Mouse (Mus musculus): ENCODE results near the gene Psmc2. TPM values are rescaled to one million over a fixed set of nuclear protein-coding genes. Genes with fewer than 3 reads are reported as not detected.
A peak's percentile ranks its signal among the peaks of the same experiment; 100 is the strongest.

Gene Psmc2
- polyA plus RNA-seq, 1 experiment from 2014 or later: 166 TPM

- peaks cover 55% of the 10 kb centered on the region for H3K36me3 ChIP-seq
- no peak overlapping the region for H3K27ac ChIP-seq (replicated peaks)
- H3K9me3 ChIP-seq (replicated peaks): no peaks in the 10 kb centered on the region
- H3K4me2 ChIP-seq (replicated peaks): no peak overlapping the region
- no peak overlapping the region for H3K9ac ChIP-seq
- no peak overlapping the region for H3K4me3 ChIP-seq (replicated peaks)
- no peaks in the 10 kb centered on the region for H3K4me1 ChIP-seq
- 92% methylated on average over 6 of the region's 6 CpGs for WGBS
- H3K27me3 ChIP-seq: no peaks in the 10 kb centered on the region
- ATAC-seq (ENCODE audit: insufficient number of reproducible peaks, low FRiP score, low TSS enrichment, low read depth): no peak
Measured at GRCm38 (mm10) chr5:21776491-21776890, 8.6 kb upstream of the Psmc2 start.

- WGBS: under 1% methylated on average over 51 of the region's 51 CpGs
- peak overlapping the region; percentile 94 for H3K4me3 ChIP-seq (replicated peaks)
- H3K27ac ChIP-seq (replicated peaks): no peak overlapping the region
- peaks cover 37% of the 10 kb centered on the region for H3K36me3 ChIP-seq
- no peaks in the 10 kb centered on the region for H3K27me3 ChIP-seq
- H3K4me2 ChIP-seq (replicated peaks): peak overlapping the region; percentile 87
- peaks cover 17% of the 10 kb centered on the region for H3K4me1 ChIP-seq
- peak overlapping the region; percentile 75 for H3K9ac ChIP-seq
- peak; percentile 71 for ATAC-seq (ENCODE audit: insufficient number of reproducible peaks, low FRiP score, low TSS enrichment, low read depth)
- H3K9me3 ChIP-seq (replicated peaks): no peaks in the 10 kb centered on the region
Measured at GRCm38 (mm10) chr5:21784161-21785052, 676 bp upstream of the Psmc2 start.

GRCm38 (mm10) chr5:21785776-21786175 lies 693 bp downstream of the Psmc2 start:
- Histone ChIP-seq H3K27me3 (no peaks in the 10 kb centered on the region), H3K27ac (replicated peaks) (no peak overlapping the region), H3K9ac (no peak overlapping the region), H3K4me2 (replicated peaks) (no peak overlapping the region), H3K4me3 (replicated peaks) (no peak overlapping the region), H3K9me3 (replicated peaks) (no peaks in the 10 kb centered on the region), H3K36me3 (peaks cover 23% of the 10 kb centered on the region), H3K4me1 (peaks cover 19% of the 10 kb centered on the region)
- WGBS: 81% methylated on average over 7 of the region's 7 CpGs
- no peak for ATAC-seq (ENCODE audit: insufficient number of reproducible peaks, low FRiP score, low TSS enrichment, low read depth)

DNA sequence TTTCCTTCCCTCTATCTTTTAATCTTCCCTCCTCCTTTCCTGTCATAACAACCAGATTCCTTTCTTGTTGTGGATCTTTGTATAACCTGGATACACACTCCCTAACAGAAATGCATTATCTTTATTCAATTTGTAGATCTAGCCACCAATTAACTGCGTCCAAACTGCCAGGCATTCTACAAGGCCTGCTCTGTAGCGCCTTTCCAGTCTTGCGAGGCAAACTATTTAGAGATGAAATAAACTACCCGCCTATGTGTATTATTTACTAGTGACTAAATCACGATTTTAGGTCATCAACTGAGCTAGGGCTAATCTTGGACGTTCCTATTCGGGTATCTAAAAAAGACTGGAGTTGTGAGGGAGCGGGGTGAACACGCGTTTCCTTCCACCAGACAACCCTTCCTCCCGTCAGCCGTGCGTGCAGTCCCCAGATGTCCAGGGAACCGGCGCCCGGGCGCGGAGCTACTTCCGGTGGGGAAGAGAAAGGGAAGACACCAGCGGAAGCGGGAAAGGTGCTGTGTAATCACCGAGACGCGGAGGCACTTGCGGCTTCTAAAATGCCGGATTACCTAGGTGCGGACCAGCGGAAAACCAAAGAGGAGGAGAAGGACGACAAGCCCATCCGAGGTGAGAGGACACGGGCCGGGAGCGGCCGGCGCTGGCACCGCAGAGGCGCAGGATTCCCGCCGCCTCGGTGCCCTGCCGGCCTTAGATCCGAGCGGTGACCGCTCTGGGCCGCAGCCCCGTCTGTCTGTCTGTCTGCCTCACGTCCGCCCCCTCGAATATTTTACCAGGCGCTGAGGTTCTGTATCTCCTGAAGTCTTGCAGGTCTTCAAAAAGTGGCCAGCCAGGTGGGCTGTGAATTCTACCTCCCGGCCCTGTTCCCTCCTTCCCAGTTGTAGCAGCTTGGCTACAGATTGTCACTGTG lies 1.4 kb downstream of the Psmc2 start:
- ATAC-seq (ENCODE audit: insufficient number of reproducible peaks, low FRiP score, low TSS enrichment, low read depth): peak; percentile 64; the same call in 1 of the 2 replicates
- H3K4me3 ChIP-seq (replicated peaks): peak overlapping the region; percentile 78
- peak overlapping the region; percentile 65 for H3K4me2 ChIP-seq (replicated peaks)
- H3K4me1 ChIP-seq: peaks cover 19% of the 10 kb centered on the region
- WGBS: 1% methylated on average over 51 of the region's 51 CpGs
- H3K9ac ChIP-seq: peak overlapping the region; percentile 80
- H3K9me3 ChIP-seq (replicated peaks): no peaks in the 10 kb centered on the region
- H3K27me3 ChIP-seq: no peaks in the 10 kb centered on the region
- H3K27ac ChIP-seq (replicated peaks): peak overlapping the region; percentile 89
- peaks cover 20% of the 10 kb centered on the region for H3K36me3 ChIP-seq

- Histone ChIP-seq H3K27me3 (no peaks in the 10 kb centered on the region), H3K27ac (replicated peaks) (peak overlapping the region; percentile 89; the same call in 1 of the 2 replicates), H3K9ac (peak overlapping the region; percentile 80), H3K36me3 (peaks cover 18% of the 10 kb centered on the region), H3K9me3 (replicated peaks) (no peaks in the 10 kb centered on the region), H3K4me2 (replicated peaks) (peak overlapping the region; percentile 65), H3K4me1 (peaks cover 19% of the 10 kb centered on the region), H3K4me3 (replicated peaks) (peak overlapping the region; percentile 78)
- no peak for ATAC-seq (ENCODE audit: insufficient number of reproducible peaks, low FRiP score, low TSS enrichment, low read depth)
- WGBS: 35% methylated on average over 11 of the region's 11 CpGs
Measured at GRCm38 (mm10) chr5:21787186-21788105, 2.4 kb downstream of the Psmc2 start.

- Histone ChIP-seq H3K9me3 (replicated peaks) (no peaks in the 10 kb centered on the region), H3K27ac (replicated peaks) (no peak overlapping the region), H3K4me2 (replicated peaks) (no peak overlapping the region), H3K27me3 (no peaks in the 10 kb centered on the region), H3K36me3 (peaks cover 17% of the 10 kb centered on the region), H3K4me1 (peaks cover 19% of the 10 kb centered on the region), H3K4me3 (replicated peaks) (no peak overlapping the region), H3K9ac (no peak overlapping the region)
- ATAC-seq (ENCODE audit: insufficient number of reproducible peaks, low FRiP score, low TSS enrichment, low read depth): no peak
- WGBS: 67% methylated on average over 5 of the region's 5 CpGs
Measured at GRCm38 (mm10) chr5:21789061-21789460, 4.0 kb downstream of the Psmc2 start.

DNA sequence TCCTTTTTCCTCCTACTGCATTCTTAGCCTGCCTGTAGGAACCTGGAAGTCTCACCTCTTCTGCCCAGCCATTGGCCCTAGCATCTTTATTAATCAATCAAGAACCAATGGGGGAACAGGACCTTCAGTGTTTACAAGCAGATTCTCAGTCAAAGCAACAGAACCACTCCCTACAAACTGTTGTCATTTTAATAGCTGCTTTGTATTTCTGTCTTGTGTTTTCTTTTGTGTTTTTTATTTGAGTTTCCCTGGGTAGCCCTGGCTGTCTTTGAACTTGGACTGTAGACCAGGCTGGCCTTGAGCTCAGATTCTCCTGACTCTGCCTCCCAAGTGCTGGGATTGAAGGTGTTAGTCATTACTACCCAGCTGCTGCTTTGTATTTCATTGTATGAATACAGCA lies 7.1 kb downstream of the Psmc2 start:
- H3K9ac ChIP-seq: no peak overlapping the region
- H3K9me3 ChIP-seq (replicated peaks): no peaks in the 10 kb centered on the region
- H3K4me2 ChIP-seq (replicated peaks): no peak overlapping the region
- no peak overlapping the region for H3K27ac ChIP-seq (replicated peaks)
- H3K4me1 ChIP-seq: peaks cover 19% of the 10 kb centered on the region
- no peak overlapping the region for H3K4me3 ChIP-seq (replicated peaks)
- H3K36me3 ChIP-seq: peaks cover 32% of the 10 kb centered on the region
- no peaks in the 10 kb centered on the region for H3K27me3 ChIP-seq
- ATAC-seq (ENCODE audit: insufficient number of reproducible peaks, low FRiP score, low TSS enrichment, low read depth): no peak

- WGBS: 92% methylated on average over 9 of the region's 9 CpGs
- H3K36me3 ChIP-seq: peaks cover 55% of the 10 kb centered on the region
- H3K4me2 ChIP-seq (replicated peaks): no peak overlapping the region
- H3K9ac ChIP-seq: no peak overlapping the region
- no peaks in the 10 kb centered on the region for H3K27me3 ChIP-seq
- ATAC-seq (ENCODE audit: insufficient number of reproducible peaks, low FRiP score, low TSS enrichment, low read depth): no peak
- H3K9me3 ChIP-seq (replicated peaks): no peaks in the 10 kb centered on the region
- H3K27ac ChIP-seq (replicated peaks): no peak overlapping the region
- H3K4me3 ChIP-seq (replicated peaks): no peak overlapping the region
- no peaks in the 10 kb centered on the region for H3K4me1 ChIP-seq
Measured at GRCm38 (mm10) chr5:21802907-21803306, 17.8 kb downstream of the Psmc2 start.

DNA sequence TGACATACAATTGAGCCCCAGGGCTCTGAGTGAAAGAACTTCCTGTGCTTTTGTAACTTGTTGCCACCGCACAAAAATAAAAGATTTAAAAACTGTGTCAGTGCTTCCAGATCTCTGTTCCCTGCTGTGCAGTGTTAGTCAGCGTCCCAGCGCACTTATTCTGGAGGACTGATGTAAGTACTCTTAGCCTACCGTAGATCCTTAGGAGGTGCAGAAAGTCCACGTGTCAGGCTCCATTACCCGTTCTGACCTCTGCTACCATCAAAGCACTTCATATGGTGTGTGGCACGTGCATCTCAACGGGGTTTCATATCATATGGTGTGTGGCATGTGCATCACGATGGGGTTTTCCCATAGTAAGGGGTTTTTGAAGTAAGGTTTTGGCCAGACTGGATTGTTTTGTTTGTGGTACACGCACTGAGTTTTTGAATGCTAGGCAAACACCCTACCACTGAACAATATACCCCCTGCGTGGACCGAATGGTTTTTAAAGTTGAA lies 18.7 kb downstream of the Psmc2 start:
- ATAC-seq (ENCODE audit: insufficient number of reproducible peaks, low FRiP score, low TSS enrichment, low read depth): no peak
- peaks cover 49% of the 10 kb centered on the region for H3K36me3 ChIP-seq
- no peak overlapping the region for H3K9ac ChIP-seq
- no peak overlapping the region for H3K4me3 ChIP-seq (replicated peaks)
- H3K27ac ChIP-seq (replicated peaks): no peak overlapping the region
- no peak overlapping the region for H3K4me2 ChIP-seq (replicated peaks)
- 94% methylated on average over 12 of the region's 12 CpGs for WGBS
- no peaks in the 10 kb centered on the region for H3K27me3 ChIP-seq
- H3K4me1 ChIP-seq: no peaks in the 10 kb centered on the region
- H3K9me3 ChIP-seq (replicated peaks): no peaks in the 10 kb centered on the region

DNA sequence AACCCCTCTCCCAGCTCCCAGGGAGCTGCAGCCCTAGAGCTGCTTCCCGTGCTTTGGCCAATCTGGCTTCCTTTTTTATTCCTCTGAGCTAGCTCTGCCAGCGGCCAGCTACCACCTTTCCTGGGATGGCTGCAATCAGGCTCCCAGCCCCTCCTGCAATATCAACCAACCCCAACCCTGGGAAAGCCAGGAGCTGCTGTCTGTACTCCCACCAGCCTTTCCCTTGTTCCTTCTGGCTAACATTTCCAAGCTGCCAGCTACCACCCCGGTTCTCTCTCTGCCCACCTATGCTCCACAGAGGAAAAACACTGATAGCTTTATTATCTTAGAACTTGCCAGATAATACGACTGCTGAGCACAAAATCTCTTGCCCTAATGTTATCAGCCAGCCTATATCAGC lies 19.8 kb downstream of the Psmc2 start:
- Histone ChIP-seq H3K27me3 (no peaks in the 10 kb centered on the region), H3K36me3 (peaks cover 41% of the 10 kb centered on the region)
- WGBS: 85% methylated on average over 4 of the region's 4 CpGs

More for the DNA sequence above, 19.8 kb downstream of the Psmc2 start:
- no peak overlapping the region for H3K4me2 ChIP-seq (replicated peaks)
- no peaks in the 10 kb centered on the region for H3K4me1 ChIP-seq
- no peak overlapping the region for H3K4me3 ChIP-seq (replicated peaks)
- no peak overlapping the region for H3K27ac ChIP-seq (replicated peaks)
- ATAC-seq (ENCODE audit: insufficient number of reproducible peaks, low FRiP score, low TSS enrichment, low read depth): no peak
- no peak overlapping the region for H3K9ac ChIP-seq
- H3K9me3 ChIP-seq (replicated peaks): no peaks in the 10 kb centered on the region
